Mouse (Mus musculus) cerebellum, adult 2 months (tissue): ENCODE data around the gene Zbtb38. TPM values are rescaled to one million over a fixed set of nuclear protein-coding genes. Genes with fewer than 3 reads are reported as not detected.
A peak's percentile ranks its signal among the peaks of the same experiment; 100 is the strongest.

Experiments used
- DNase-seq, 2 experiments: peaks; one replicate each; pipeline ENCODE4 v3.0.0; 2021
- H3K27ac ChIP-seq: fragments of 200-500 bp; 2 replicates; pipeline ENCODE4 v1.5.1; 2012; ENCODE audit warnings: low read length, control low read depth, inconsistent platforms; ENCODE audit not compliant: insufficient read depth
- H3K27me3 ChIP-seq: fragments of 200-500 bp; 2 replicates; pipeline ENCODE4 v1.6.1; 2012; ENCODE audit warnings: inconsistent platforms, mild to moderate bottlenecking, low read length, moderate library complexity; ENCODE audit not compliant: control insufficient read depth, insufficient read depth
- H3K4me1 ChIP-seq: fragments of 200-500 bp; 2 replicates; pipeline ENCODE4 v1.6.1; 2011; ENCODE audit warnings: low read length; ENCODE audit not compliant: control insufficient read depth, insufficient read depth
- H3K4me3 ChIP-seq: fragments of 200-500 bp; replicated peaks from 2 replicates; pipeline ENCODE3; 2011; ENCODE audit warnings: mild to moderate bottlenecking, low read depth, low read length, control low read depth; ENCODE audit not compliant: insufficient read depth
- CTCF ChIP-seq: fragments of 200-500 bp; IDR thresholded peaks from 2 replicates; pipeline ENCODE4 v1.5.1; 2011; ENCODE audit warnings: low read depth, mild to moderate bottlenecking, control low read depth, low read length, moderate library complexity, borderline replicate concordance; ENCODE audit not compliant: insufficient read depth
- POLR2A ChIP-seq: fragments of 200-500 bp; IDR thresholded peaks from 2 replicates; pipeline ENCODE4 v1.6.1; 2011; ENCODE audit warnings: low read length, control low read depth, borderline replicate concordance; ENCODE audit not compliant: insufficient read depth
- WGBS: fragments of 180-500 bp; shearing (Covaris S2); methylation state at CpG from one replicate; pipeline ENCODE4 v1.1.7; 2018; 5-methylcytosine and 5-hydroxymethylcytosine counted together
- polyA plus RNA-seq: library from polyadenylated mRNA; depleted of rRNA; stranded (reverse); fragments of >200 nt; gene quantifications from 2 replicates; pipeline ENCODE4 v1.2.3, GENCODE M21; 2012

The Zbtb38 gene
- polyA plus RNA-seq, 1 experiment = 19.2 TPM

DNA sequence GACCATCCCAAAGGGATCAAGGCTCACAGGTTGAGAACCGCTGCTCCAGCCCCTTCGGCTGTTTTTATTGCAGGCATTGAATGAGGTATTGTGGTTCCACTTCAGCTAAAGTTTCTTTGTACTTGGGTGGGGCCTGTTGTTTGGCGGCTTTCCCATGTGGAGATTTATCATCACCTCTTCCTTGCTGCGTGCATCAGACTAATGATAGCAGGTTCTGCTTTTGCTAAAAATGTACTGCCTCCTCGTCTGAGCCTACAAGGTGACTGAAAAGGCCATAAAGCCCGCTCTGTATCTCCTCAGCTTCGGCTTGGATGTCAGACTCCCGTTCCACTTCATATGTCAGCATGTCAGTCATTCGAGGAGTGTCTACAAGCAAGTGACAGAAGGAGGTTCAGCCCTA, 17.0 kb upstream of the Zbtb38 start:
- no peaks in the 10 kb centered on the region for H3K4me1 ChIP-seq
- no peak for TF ChIP-seq POLR2A
- TF ChIP-seq CTCF = no peak
- no peaks in the 10 kb centered on the region for H3K27me3 ChIP-seq
- 84% methylated on average over 9 of the region's 9 CpGs for WGBS
- no peak for DNase-seq
- H3K4me3 ChIP-seq = no peak overlapping the region
- H3K27ac ChIP-seq = no peak overlapping the region

DNA sequence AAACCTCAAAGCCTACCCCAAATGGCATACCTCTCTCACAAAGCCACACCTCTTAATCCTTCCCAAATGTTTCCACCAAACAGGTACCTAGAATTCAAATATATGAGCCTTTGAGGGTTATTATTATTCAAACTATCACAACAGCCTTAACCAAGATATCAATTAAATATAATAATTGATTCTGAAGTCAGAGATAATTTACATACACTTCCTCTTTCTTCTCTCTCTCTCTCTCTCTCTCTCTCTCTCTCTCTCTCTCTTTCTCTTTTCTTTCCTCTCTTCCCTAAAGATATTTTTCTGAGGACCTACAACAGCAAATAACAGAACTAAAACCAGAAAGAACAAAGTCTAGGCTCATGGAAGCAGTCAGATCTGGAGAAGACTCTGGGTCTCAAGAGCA, 15.2 kb upstream of the Zbtb38 start:
- TF ChIP-seq POLR2A = no peak
- no peak for TF ChIP-seq CTCF
- H3K4me3 ChIP-seq = no peak overlapping the region
- H3K27me3 ChIP-seq = no peaks in the 10 kb centered on the region
- DNase-seq = no peak
- no peak overlapping the region for H3K27ac ChIP-seq
- H3K4me1 ChIP-seq = no peaks in the 10 kb centered on the region

- Histone ChIP-seq H3K4me1 (no peaks in the 10 kb centered on the region), H3K27ac (no peak overlapping the region), H3K4me3 (no peak overlapping the region), H3K27me3 (no peaks in the 10 kb centered on the region)
- no peak for TF ChIP-seq CTCF
- no peak for TF ChIP-seq POLR2A
- no peak for DNase-seq
Observed at GRCm38 (mm10) chr9:96766078-96766477, 13.4 kb upstream of the Zbtb38 start.

DNA sequence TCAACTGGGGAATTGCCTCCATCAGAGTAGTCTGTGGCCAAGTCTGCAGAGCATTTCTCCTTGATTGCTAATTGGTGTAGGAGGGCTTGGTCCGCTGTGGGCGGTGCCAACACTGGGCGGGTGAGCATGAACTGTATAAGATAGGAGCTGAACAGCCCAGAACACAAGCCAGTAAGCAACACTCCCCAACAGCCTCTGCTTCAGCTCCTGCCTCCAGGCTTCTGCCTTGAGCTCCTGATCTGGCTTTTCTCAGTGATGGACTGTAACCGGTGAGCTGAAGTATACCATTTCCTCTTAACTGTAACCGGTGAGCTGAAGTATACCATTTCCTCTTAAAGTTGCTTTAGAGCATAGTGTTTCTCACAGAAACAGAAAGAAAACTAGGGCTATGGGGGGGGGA, 12.8 kb upstream of the Zbtb38 start:
- Histone ChIP-seq H3K4me1 (no peaks in the 10 kb centered on the region), H3K4me3 (no peak overlapping the region), H3K27me3 (no peaks in the 10 kb centered on the region), H3K27ac (no peak overlapping the region)
- DNase-seq = no peak
- TF ChIP-seq CTCF (no peak), POLR2A (no peak)
- WGBS = 77% methylated on average over 5 of the region's 5 CpGs

- TF ChIP-seq POLR2A (no peak), CTCF (no peak)
- H3K4me3 ChIP-seq = no peak overlapping the region
- H3K27me3 ChIP-seq = no peaks in the 10 kb centered on the region
- no peak for DNase-seq
- 79% methylated on average over 9 of the region's 9 CpGs for WGBS
- H3K27ac ChIP-seq = no peak overlapping the region
- H3K4me1 ChIP-seq = no peaks in the 10 kb centered on the region
Observed at GRCm38 (mm10) chr9:96763847-96764631, 11.4 kb upstream of the Zbtb38 start.

- Histone ChIP-seq H3K4me3 (no peak overlapping the region), H3K4me1 (no peaks in the 10 kb centered on the region), H3K27me3 (no peaks in the 10 kb centered on the region), H3K27ac (no peak overlapping the region)
- TF ChIP-seq POLR2A (no peak), CTCF (no peak)
- WGBS = 95% methylated on average over 3 of the region's 3 CpGs
- no peak for DNase-seq
Observed at GRCm38 (mm10) chr9:96763025-96763424, 10.4 kb upstream of the Zbtb38 start.

- TF ChIP-seq POLR2A (peak; percentile 21; the same call in 1 of the 2 replicates), CTCF (peak; percentile 90)
- H3K27ac ChIP-seq = peak overlapping the region; percentile 12; the same call in 1 of the 2 replicates
- peak overlapping the region; percentile 76 for H3K4me3 ChIP-seq
- 8% methylated on average over 22 of the region's 22 CpGs for WGBS
- H3K27me3 ChIP-seq = no peaks in the 10 kb centered on the region
- DNase-seq = peak; percentile 78 to 87
- no peaks in the 10 kb centered on the region for H3K4me1 ChIP-seq
Observed at GRCm38 (mm10) chr9:96758749-96759597, 6.3 kb upstream of the Zbtb38 start.
